ENCODE assay signal across 8 mouse cellular contexts in genomic region chrX:167382047-167382853, GRCm38 (mm10). TPM values are rescaled to one million over a fixed set of nuclear protein-coding genes. Genes with fewer than 3 reads are reported as not detected.
A peak's percentile ranks its signal among the peaks of the same experiment; 100 is the strongest.
DNase-seq lines count a peak whose midpoint lies in the region; ATAC-seq and TF ChIP-seq lines count a peak whose summit lies in the region.

TSS of gene Prps2 (minus strand) at chrX:167382749.

- TF ChIP-seq CTCF in cerebellum, adult 2 months (IDR thresholded peaks at IDR 0.05; ENCODE audit: borderline replicate concordance, insufficient read depth, low read depth, low read length), result no peak

- peak; percentile 40 for DNase-seq in MN1 (ENCODE audit: low spot score)
- peak in 1 of 2 experiments; percentile 1 for DNase-seq in cerebellum, adult 2 months
- DNase-seq in hindbrain, embryonic 10.5 days (ENCODE audit: low spot score), result peak; percentile 70
- peak; percentile 21 to 34 for DNase-seq in layer of hippocampus, postnatal 14 days (ENCODE audit: low spot score in 2 of 2)
- DNase-seq in lung, postnatal 10 days, result peak; percentile 45
- DNase-seq in ovary, postnatal 14 days (ENCODE audit: low spot score), result peak; percentile 12
- peak; percentile 46 to 51 for DNase-seq in thymus, postnatal 10 days (ENCODE audit: low spot score in 2 of 2)

- peak within 1 kb of the TSS; percentile 52 for H3K4me3 ChIP-seq in cerebellum, adult 2 months (replicated peaks; ENCODE audit: insufficient read depth, low read depth, low read length)
- peak within 1 kb of the TSS; percentile 63 for H3K4me3 ChIP-seq in hindbrain, embryonic 10.5 days

- no peak within 1 kb of the TSS for H3K27ac ChIP-seq in cerebellum, adult 2 months (ENCODE audit: insufficient read depth, low read length)
- H3K27ac ChIP-seq in hindbrain, embryonic 10.5 days, result peak within 1 kb of the TSS; percentile 88

- WGBS in cerebellum, adult 2 months, result 7% methylated on average over 44 of the region's 47 CpGs
- 25% methylated on average over 47 of the region's 47 CpGs for WGBS in hindbrain, embryonic 10.5 days

- H3K27me3 ChIP-seq in cerebellum, adult 2 months (ENCODE audit: control insufficient read depth, insufficient read depth, low read length), result no peaks in the 10 kb centered on the region
- H3K27me3 ChIP-seq in hindbrain, embryonic 10.5 days (ENCODE audit: insufficient read depth, poor library complexity, severe bottlenecking), result peaks cover 72% of the 10 kb centered on the region

- H3K4me1 ChIP-seq in cerebellum, adult 2 months (ENCODE audit: control insufficient read depth, insufficient read depth, low read length), result no peaks in the 10 kb centered on the region
- H3K4me1 ChIP-seq in hindbrain, embryonic 10.5 days (replicated peaks), result no peaks in the 10 kb centered on the region

- no peak for TF ChIP-seq POLR2A in cerebellum, adult 2 months (IDR thresholded peaks at IDR 0.05; ENCODE audit: borderline replicate concordance, insufficient read depth, low read length)

- H3K36me3 ChIP-seq in hindbrain, embryonic 10.5 days, result no peaks in the 10 kb centered on the region

- peak; percentile 95 for ATAC-seq in frontal cortex, adult (ENCODE audit: low TSS enrichment)

- H3K9me3 ChIP-seq in hindbrain, embryonic 10.5 days, result no peaks in the 10 kb centered on the region

RNA-seq across cellular contexts. Expression of gene Prps2, which starts in this region (rescaled TPM):
- 11.2 and 11.4 TPM in 2 replicates for polyA plus RNA-seq in cerebellum, adult 2 months (2012; rRNA removed)
- polyA plus RNA-seq in hindbrain, embryonic 10.5 days (2016; fragmentation: Nextera tagmentation; extraction: Ambion mirVana), result 16.8 and 24.0 TPM in 2 replicates
- total RNA-seq in layer of hippocampus, postnatal 14 days (2021), result 10 to 100 TPM; 21.8 to 25.9 TPM
